Mouse (Mus musculus): ENCODE measurements at regions not wholly inside any gene's neighbourhood (a gene's known extent, or its start where the extent isn't known, plus 50 kb on each side); places are given as distances from the start of the nearest gene placed in this dataset.

DNA sequence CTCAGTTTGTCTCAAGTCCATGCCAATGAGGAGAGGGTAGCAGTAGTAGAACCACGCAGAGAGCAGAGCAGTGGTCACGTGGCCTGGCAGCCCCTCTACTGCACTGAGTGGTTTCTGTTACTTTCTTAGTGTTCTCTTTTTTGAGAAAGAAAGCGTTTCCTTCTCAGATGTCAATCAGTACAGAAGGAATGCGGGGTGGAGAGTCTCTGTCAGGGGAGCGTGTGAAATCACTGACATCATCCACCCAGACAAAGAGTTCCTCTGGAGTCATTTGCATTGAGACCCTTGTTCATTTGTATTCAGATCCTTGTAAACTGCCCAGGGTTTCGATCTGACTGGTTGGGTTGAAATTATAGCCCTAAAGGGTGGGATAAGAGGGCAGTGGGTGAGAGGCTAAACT, 85.8 kb upstream of the Nckap5 start:
- DNase-seq = no peak

DNA sequence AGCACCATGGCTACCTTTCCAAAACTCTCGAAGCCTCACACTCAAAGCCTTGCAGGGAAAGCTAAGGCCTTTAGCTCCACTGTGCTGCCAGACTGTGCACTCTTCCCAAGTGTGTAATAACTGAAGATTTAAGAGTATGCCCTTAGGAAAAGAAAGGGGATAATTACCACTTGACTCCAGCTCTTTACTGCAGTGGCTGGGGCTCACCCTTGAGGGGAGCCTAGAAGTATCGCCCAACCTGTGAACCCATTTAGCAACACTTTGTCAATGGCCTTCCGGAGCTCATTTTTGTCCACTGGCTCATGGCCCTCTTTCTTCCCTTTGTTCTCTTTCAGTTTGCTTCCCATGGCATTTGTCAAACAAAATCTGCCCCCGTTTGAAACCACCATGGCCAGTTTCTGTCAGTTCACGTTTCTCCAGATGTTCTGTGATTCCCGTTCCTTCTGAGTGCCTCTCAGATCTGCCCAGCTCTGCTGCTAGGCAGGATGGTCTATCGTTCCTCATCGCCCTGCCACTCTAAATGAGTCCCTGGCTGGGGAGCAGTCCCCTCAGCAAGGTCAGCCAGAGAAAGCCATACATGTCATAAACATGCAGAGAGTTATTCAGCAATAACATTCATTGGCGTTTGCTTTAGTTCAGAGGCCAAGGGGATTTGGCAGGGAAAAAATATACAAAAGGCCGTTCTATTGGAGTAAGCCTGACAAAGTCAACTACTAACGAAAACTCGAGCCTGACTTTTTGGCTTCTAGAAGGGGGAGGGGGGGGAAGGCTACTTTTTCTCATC, 80.9 kb upstream of the Nckap5 start:
- no peak for DNase-seq

DNA sequence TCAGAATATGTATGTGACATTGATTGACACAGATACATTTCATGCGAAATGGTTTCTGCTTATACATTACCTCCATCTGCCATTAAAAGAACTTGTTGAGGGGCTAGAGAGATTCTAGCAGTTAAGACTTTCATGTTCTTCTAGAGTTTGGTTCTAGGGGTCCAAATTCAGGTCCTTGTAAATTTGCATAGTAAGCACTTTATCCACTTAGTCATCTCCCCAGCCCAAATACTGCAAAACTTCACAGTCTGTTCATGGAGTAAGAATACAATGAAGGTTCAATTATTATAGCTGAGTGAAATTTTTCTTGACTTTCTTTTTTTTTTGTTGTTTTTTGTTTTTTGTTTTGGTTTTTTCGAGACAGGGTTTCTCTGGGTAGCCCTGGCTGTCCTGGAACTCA, 76.8 kb upstream of the Nckap5 start:
- DNase-seq = no peak

DNA sequence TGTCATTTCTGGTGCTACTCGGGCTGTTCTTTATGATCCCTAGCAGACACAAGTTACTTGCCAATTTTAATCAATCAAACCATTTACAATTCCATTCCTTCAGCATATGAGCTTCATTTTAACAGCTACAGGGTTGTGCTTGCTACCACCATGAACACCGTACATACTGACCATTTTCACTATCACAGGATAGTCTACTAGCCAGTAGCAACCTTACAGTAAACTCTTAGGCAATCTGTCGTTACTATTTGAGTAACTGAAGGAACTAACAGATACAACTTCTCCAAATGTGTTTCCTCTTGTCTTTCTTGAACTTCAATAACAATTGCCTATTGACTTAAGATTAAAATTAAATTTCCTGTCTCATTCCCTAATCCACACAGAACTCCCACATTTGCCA, 67.9 kb upstream of the Nckap5 start:
- no peak for DNase-seq

DNA sequence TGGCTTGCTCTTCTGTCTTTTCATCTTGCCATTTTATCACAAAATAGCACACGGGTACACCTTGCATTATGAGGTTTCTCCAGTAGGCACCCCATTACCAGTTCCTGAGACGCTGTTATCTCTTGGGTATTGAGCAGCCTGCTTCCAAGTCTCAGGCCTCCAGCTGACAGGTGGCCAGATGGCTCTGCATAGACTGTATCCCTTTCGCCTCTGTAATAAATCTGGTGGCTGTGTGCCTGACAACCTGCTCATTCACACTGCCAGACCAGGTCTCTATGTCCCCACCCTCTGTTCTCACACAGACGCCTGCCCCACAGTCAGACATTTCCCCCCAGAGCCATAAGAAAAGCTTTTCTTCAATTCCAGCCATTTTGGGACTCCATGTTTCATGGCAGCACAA, 66.3 kb upstream of the Nckap5 start:
- DNase-seq = no peak

DNA sequence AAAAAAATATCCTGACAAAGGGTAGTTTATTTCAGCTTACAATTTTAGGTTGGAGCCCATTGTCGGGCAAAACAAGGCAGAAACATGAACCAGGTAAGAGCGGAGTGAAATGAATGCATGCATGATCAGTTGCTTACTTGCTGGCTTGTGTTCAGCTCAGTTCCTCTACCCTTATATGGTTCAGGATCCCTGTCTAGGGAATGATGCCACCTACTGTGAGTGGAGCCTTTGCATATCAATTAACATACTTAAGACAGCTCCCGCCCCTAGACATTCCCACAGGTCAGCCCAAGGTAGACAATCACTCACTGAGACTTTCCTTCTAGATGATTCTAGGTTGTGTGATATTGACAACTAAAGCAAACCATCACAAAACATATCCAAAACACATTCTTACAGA, 50.2 kb upstream of the Nckap5 start:
- DNase-seq = no peak
